Mouse (Mus musculus): Measurements from ENCODE around the gene Tapbp.

GRCm38 (mm10) chr17:33916294-33916693 lies 595 bp downstream of the Tapbp start:
- TF ChIP-seq CTCF (IDR thresholded peaks at IDR 0.05; ENCODE audit: control insufficient read depth, insufficient read depth, insufficient replicate concordance, low read depth, low read length) (no peak), POLR2A (IDR thresholded peaks at IDR 0.05; ENCODE audit: control insufficient read depth, low read depth, low read length) (no peak)
